Mouse (Mus musculus): ENCODE data around the gene Stard10.

DNA sequence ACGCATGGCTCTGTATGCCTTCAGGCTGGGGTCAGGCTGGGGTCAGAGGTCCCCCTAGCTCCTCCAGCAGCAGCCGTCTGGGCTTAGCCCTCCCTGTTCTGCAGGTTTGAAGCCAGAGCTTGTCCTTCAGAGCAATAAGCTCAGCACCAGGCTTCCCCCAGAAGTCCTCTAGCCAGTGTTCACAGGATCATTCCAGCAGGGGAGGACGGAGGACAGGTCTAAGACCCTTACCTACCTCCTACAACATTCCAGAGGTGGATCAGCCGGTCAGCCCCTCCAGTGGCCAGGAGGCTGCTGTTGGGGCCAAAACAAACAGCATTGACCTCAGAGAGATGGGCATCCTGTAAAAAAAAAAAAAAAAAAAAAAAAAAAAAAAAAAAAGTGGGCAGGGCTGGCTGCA lies 23.7 kb upstream of the Stard10 start:
- TF ChIP-seq CTCF (IDR thresholded peaks at IDR 0.05; ENCODE audit: low read depth) (no peak), EP300 (IDR thresholded peaks at IDR 0.05; ENCODE audit: low read depth) (no peak)

Measured in liver, postnatal 0 days (tissue).